Mouse (Mus musculus): ENCODE measurements around the gene Egfl6. TPM values are rescaled to one million over a fixed set of nuclear protein-coding genes. Genes with fewer than 3 reads are reported as not detected.
A peak's percentile ranks its signal among the peaks of the same experiment; 100 is the strongest.
"Not testable (repeated sequence)": the region's sequence is repeated elsewhere in the genome, so short reads cannot be mapped to it uniquely, and the experiment has no call there.

The Egfl6 gene
- polyA plus RNA-seq, 1 experiment from 2014 or later, result 3.2 TPM

DNA sequence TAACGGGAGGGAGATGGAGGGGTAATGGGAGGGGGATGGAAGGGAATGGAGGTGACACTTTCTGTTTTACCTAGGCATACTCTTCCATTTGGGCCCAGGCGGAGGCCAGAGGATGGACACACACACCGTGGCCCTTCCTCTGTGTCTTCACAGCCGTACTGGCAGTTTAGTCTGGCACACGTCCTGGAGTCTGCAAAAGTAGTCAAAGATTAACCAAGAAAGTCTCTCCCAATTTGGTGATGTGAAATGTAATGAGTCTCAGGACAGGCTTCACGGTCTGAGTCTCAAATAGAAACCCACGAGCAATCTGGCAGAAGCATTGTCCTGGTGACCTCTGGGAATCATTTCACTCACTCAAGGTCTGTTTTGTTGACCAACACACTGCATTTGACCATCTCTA lies 33.2 kb downstream of the Egfl6 start:
- Histone ChIP-seq H3K4me1 (no peaks in the 10 kb centered on the region), H3K4me3 (no peak overlapping the region), H3K36me3 (no peaks in the 10 kb centered on the region), H3K9me3 (replicated peaks) (no peaks in the 10 kb centered on the region), H3K27ac (no peak overlapping the region), H3K27me3 (ENCODE audit: low read depth, poor library complexity, severe bottlenecking) (peaks cover 86% of the 10 kb centered on the region)
- 89% methylated on average over 7 of the region's 7 CpGs for WGBS
- DNase-seq (ENCODE audit: low spot score), result no peak

DNA sequence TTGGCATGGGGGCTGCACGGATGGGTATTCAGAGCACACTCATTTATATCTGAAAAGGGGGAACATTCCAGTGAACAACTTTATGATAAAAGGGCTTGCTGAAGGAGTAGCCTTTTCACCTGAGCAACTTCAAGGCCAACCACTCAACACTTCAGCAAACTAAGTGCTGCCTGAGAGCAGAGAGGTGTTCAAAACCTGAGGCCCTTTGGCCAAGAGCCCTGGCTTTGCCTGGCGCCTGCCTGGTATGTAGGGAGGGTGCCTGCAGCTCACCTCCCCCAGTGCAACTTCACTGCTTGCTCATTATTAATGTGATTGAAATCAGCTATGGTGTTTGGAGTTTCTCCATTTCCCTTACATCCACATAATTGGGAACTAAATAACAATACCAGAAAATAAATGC lies 39.0 kb downstream of the Egfl6 start:
- H3K27ac ChIP-seq, result no peak overlapping the region
- H3K9me3 ChIP-seq (replicated peaks), result no peaks in the 10 kb centered on the region
- WGBS, result 82% methylated on average over 2 of the region's 2 CpGs
- DNase-seq (ENCODE audit: low spot score), result no peak
- H3K36me3 ChIP-seq, result no peaks in the 10 kb centered on the region
- H3K27me3 ChIP-seq (ENCODE audit: low read depth, poor library complexity, severe bottlenecking), result peaks cover 89% of the 10 kb centered on the region
- H3K4me3 ChIP-seq, result no peak overlapping the region
- no peaks in the 10 kb centered on the region for H3K4me1 ChIP-seq

GRCm38 (mm10) chrX:166535138-166535537 lies 50.4 kb downstream of the Egfl6 start:
- WGBS, result 67% methylated on average over 4 of the region's 4 CpGs
- H3K4me3 ChIP-seq, result no peak overlapping the region
- DNase-seq (ENCODE audit: low spot score), result no peak
- H3K27ac ChIP-seq, result no peak overlapping the region
- H3K4me1 ChIP-seq, result no peaks in the 10 kb centered on the region
- H3K9me3 ChIP-seq (replicated peaks), result no peaks in the 10 kb centered on the region
- H3K36me3 ChIP-seq, result no peaks in the 10 kb centered on the region
- H3K27me3 ChIP-seq (ENCODE audit: low read depth, poor library complexity, severe bottlenecking), result peaks cover 95% of the 10 kb centered on the region

DNA sequence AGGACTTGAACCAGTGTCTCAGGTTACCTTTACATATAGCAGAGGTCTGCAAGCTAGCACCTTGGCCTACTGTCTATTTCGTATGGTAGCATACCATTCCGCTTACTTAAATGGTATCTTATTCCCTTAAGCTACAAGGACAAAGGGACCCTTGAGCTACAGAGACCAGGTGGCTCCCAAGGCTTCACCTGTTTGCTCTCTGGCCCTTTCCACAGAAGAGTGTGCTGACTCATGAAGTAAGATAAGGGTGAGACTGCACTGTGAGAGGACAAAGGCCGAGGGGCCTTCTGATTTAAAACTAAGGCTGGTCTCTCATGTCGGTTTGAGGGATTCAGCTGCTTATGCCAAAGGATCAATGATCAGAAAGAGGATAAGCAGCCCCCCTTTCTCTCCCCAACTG lies 52.1 kb downstream of the Egfl6 start:
- peaks cover 94% of the 10 kb centered on the region for H3K27me3 ChIP-seq (ENCODE audit: low read depth, poor library complexity, severe bottlenecking)
- no peaks in the 10 kb centered on the region for H3K4me1 ChIP-seq
- no peak for DNase-seq (ENCODE audit: low spot score)
- H3K9me3 ChIP-seq (replicated peaks), result no peaks in the 10 kb centered on the region
- H3K36me3 ChIP-seq, result no peaks in the 10 kb centered on the region
- no peak overlapping the region for H3K4me3 ChIP-seq
- 87% methylated on average over 4 of the region's 4 CpGs for WGBS
- H3K27ac ChIP-seq, result no peak overlapping the region

DNA sequence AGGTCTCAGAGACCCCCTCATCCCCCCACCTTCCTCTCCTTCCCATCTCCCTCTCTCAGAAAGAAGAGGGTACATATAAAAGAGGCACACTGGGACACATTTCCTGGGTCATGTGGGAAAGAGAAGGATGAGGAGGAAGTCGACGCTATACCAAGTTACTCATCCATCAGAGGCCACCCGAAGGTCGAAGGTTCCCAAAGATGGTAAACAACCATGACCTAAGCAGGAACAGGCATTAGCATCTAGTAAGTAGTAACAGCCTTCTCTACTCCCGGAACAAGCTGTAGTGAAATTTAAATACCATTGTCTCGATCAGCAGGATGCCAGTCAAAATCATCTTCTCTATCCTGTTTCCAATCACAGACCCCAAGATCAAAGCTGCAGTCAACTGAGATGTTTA lies 53.8 kb downstream of the Egfl6 start:
- Histone ChIP-seq H3K36me3 (no peaks in the 10 kb centered on the region), H3K27me3 (ENCODE audit: low read depth, poor library complexity, severe bottlenecking) (peaks cover 91% of the 10 kb centered on the region)

GRCm38 (mm10) chrX:166528126-166528525 lies 57.4 kb downstream of the Egfl6 start:
- H3K9me3 ChIP-seq (replicated peaks), result no peaks in the 10 kb centered on the region
- 84% methylated on average over 3 of the region's 3 CpGs for WGBS
- no peak overlapping the region for H3K4me3 ChIP-seq
- no peak for DNase-seq (ENCODE audit: low spot score)
- peaks cover 84% of the 10 kb centered on the region for H3K27me3 ChIP-seq (ENCODE audit: low read depth, poor library complexity, severe bottlenecking)
- H3K27ac ChIP-seq, result no peak overlapping the region
- H3K36me3 ChIP-seq, result no peaks in the 10 kb centered on the region
- no peaks in the 10 kb centered on the region for H3K4me1 ChIP-seq

More for the DNA sequence above, 53.8 kb downstream of the Egfl6 start:
- Histone ChIP-seq H3K4me3 (no peak overlapping the region), H3K4me1 (no peaks in the 10 kb centered on the region), H3K27ac (no peak overlapping the region), H3K9me3 (replicated peaks) (no peaks in the 10 kb centered on the region)
- 48% methylated on average over 6 of the region's 6 CpGs for WGBS
- no peak for DNase-seq (ENCODE audit: low spot score)

- no peak overlapping the region for H3K4me3 ChIP-seq
- 98% methylated on average over 2 of the region's 2 CpGs for WGBS
- no peaks in the 10 kb centered on the region for H3K4me1 ChIP-seq
- no peaks in the 10 kb centered on the region for H3K9me3 ChIP-seq (replicated peaks)
- H3K27me3 ChIP-seq (ENCODE audit: low read depth, poor library complexity, severe bottlenecking), result peaks cover 80% of the 10 kb centered on the region
- H3K27ac ChIP-seq, result no peak overlapping the region
- DNase-seq (ENCODE audit: low spot score), result no peak
- H3K36me3 ChIP-seq, result no peaks in the 10 kb centered on the region
Measured at GRCm38 (mm10) chrX:166525637-166526315, 59.7 kb downstream of the Egfl6 start.

DNA sequence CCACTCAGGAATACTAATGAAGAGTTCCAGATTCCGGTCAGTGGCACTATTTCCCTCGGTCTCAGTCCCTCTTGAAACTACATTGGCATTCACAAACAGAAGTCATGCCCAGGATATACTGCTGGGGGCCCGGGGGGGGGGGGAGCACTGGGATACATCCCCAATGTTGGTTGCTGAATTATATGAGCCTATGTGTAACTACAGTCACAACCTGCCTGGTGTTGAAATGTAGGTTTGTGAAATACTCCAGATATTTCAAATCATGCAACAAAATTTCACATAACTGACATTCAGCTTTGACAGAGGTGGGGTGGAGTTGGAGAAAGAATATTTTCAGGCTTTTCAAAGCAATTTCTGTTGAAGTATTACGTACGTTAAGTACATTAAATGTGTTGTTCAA lies 64.7 kb downstream of the Egfl6 start:
- Histone ChIP-seq H3K4me3 (no peak overlapping the region), H3K27ac (no peak overlapping the region), H3K36me3 (no peaks in the 10 kb centered on the region), H3K4me1 (no peaks in the 10 kb centered on the region), H3K9me3 (replicated peaks) (no peaks in the 10 kb centered on the region), H3K27me3 (ENCODE audit: low read depth, poor library complexity, severe bottlenecking) (peaks cover 84% of the 10 kb centered on the region)
- WGBS, result 83% methylated on average over 5 of the region's 5 CpGs
- DNase-seq (ENCODE audit: low spot score), result no peak

- H3K27ac ChIP-seq, result no peak within 1 kb of the TSS
- H3K4me1 ChIP-seq, result peaks cover 4% of the 10 kb centered on the region; the same call in 1 of the 2 replicates
- no peaks in the 10 kb centered on the region for H3K9me3 ChIP-seq (replicated peaks)
- H3K27me3 ChIP-seq (ENCODE audit: low read depth, poor library complexity, severe bottlenecking), result peaks cover 89% of the 10 kb centered on the region
- H3K36me3 ChIP-seq, result no peaks in the 10 kb centered on the region
- DNase-seq (ENCODE audit: low spot score), result no peak
- no peak within 1 kb of the TSS for H3K4me3 ChIP-seq
- WGBS, result 82% methylated on average over 16 of the region's 16 CpGs
Measured at GRCm38 (mm10) chrX:166518345-166518744, 67.2 kb downstream of the Egfl6 start, which contains the start of gene Tceanc. Tceanc (minus strand) TSS chrX:166518567.

DNA sequence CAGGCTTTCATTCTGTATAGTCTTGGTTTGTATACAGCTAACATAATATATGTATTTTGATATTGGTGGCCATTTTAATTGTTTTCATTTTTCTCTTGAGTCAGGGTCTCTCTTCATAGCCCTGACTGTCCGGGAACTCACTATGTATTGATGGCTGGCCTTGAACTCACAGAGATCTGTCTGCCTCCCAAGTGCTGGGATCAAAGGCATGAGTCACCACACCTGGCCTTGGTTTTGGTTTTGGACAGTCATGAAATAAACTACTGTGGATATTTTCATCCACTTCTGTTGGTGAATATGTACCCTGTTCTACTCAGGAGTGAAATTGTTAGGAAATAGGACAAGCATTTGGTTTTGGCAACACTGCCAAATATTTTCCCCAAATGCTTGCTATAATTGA lies 68.9 kb downstream of the Egfl6 start:
- H3K9me3 ChIP-seq (replicated peaks), result no peaks in the 10 kb centered on the region
- 88% methylated on average over 1 of the region's 1 CpGs for WGBS
- DNase-seq (ENCODE audit: low spot score), result no peak
- no peak overlapping the region for H3K27ac ChIP-seq
- H3K27me3 ChIP-seq (ENCODE audit: low read depth, poor library complexity, severe bottlenecking), result peaks cover 84% of the 10 kb centered on the region
- no peak overlapping the region for H3K4me3 ChIP-seq
- peaks cover 4% of the 10 kb centered on the region; the same call in 1 of the 2 replicates for H3K4me1 ChIP-seq
- H3K36me3 ChIP-seq, result no peaks in the 10 kb centered on the region

GRCm38 (mm10) chrX:166515923-166516322 lies 69.6 kb downstream of the Egfl6 start:
- no peaks in the 10 kb centered on the region for H3K9me3 ChIP-seq (replicated peaks)
- no peaks in the 10 kb centered on the region for H3K36me3 ChIP-seq
- H3K4me1 ChIP-seq, result peaks cover 4% of the 10 kb centered on the region; the same call in 1 of the 2 replicates
- no peak overlapping the region for H3K4me3 ChIP-seq
- H3K27me3 ChIP-seq (ENCODE audit: low read depth, poor library complexity, severe bottlenecking), result peaks cover 87% of the 10 kb centered on the region
- 94% methylated on average over 3 of the region's 3 CpGs for WGBS
- no peak for DNase-seq (ENCODE audit: low spot score)
- no peak overlapping the region for H3K27ac ChIP-seq

- peak; percentile 47 for DNase-seq (ENCODE audit: low spot score)
- not testable (repeated sequence) for H3K36me3 ChIP-seq; H3K9me3 ChIP-seq (replicated peaks); H3K27ac ChIP-seq; H3K4me1 ChIP-seq; H3K4me3 ChIP-seq
- H3K27me3 ChIP-seq (ENCODE audit: low read depth, poor library complexity, severe bottlenecking), result peaks cover 85% of the 10 kb centered on the region
- WGBS, result 25% methylated on average over 12 of the region's 12 CpGs
Measured at GRCm38 (mm10) chrX:166514035-166514434, 71.5 kb downstream of the Egfl6 start.

GRCm38 (mm10) chrX:166512071-166512470 lies 73.4 kb downstream of the Egfl6 start:
- Histone ChIP-seq H3K4me3 (no peak overlapping the region), H3K4me1 (peaks cover 9% of the 10 kb centered on the region; the same call in 1 of the 2 replicates), H3K36me3 (no peaks in the 10 kb centered on the region), H3K9me3 (replicated peaks) (no peaks in the 10 kb centered on the region), H3K27ac (no peak overlapping the region), H3K27me3 (ENCODE audit: low read depth, poor library complexity, severe bottlenecking) (peaks cover 82% of the 10 kb centered on the region)
- 97% methylated on average over 4 of the region's 4 CpGs for WGBS
- no peak for DNase-seq (ENCODE audit: low spot score)

DNA sequence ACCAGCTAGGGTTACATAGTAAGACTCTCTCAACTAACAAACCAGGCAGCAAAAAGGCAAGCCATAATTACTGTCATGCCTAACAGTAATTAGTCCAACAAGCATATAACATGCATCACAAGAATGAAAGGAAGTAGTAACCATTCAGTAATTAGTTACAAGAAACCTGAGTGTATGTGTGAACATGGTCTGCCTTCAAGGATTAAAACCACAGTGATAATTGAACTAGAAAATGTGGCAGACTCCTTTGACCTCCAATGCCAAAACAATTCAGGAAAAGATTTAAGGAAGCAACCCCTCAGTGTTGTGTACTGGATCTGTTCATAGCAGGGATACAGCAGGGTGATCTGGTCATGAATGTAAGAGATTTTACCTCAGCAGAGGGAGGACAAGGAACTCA lies 74.4 kb downstream of the Egfl6 start:
- no peak for DNase-seq (ENCODE audit: low spot score)
- peaks cover 9% of the 10 kb centered on the region; the same call in 1 of the 2 replicates for H3K4me1 ChIP-seq
- no peaks in the 10 kb centered on the region for H3K36me3 ChIP-seq
- H3K4me3 ChIP-seq, result no peak overlapping the region
- H3K27me3 ChIP-seq (ENCODE audit: low read depth, poor library complexity, severe bottlenecking), result peaks cover 72% of the 10 kb centered on the region
- no peaks in the 10 kb centered on the region for H3K9me3 ChIP-seq (replicated peaks)
- 0 out of 2 replicates have a peak overlapping the region, but pooled peaks have one; percentile 97 for H3K27ac ChIP-seq

All from limb, embryonic 10.5 days (tissue).